Mouse (Mus musculus) small intestine, adult 2 months (tissue): Measurements from ENCODE around the gene Coro2b.

Experiments
- CTCF ChIP-seq: fragments of 200-500 bp; IDR thresholded peaks from 2 replicates; pipeline ENCODE4 v1.5.1; 2012; ENCODE audit warnings: low read depth, mild to moderate bottlenecking, control low read depth, inconsistent platforms, low read length, moderate library complexity, mixed read lengths; ENCODE audit not compliant: insufficient replicate concordance, insufficient read length; ENCODE audit errors: extremely low read depth
- POLR2A ChIP-seq: fragments of 200-500 bp; IDR thresholded peaks from 2 replicates; pipeline ENCODE4 v1.6.1; 2012; ENCODE audit warnings: low read depth, mild to moderate bottlenecking, control low read depth, inconsistent platforms, low read length, moderate library complexity

GRCm38 (mm10) chr9:62526858-62527257, 10.0 kb downstream of the Coro2b start:
- TF ChIP-seq POLR2A (no peak), CTCF (no peak)
